Mouse (Mus musculus) thymus, adult 2 months (tissue): ENCODE measurements at regions not wholly inside any gene's neighbourhood (a gene's known extent, or its start where the extent isn't known, plus 50 kb on each side); places are given as distances from the start of the nearest gene placed in this dataset.

ENCODE experiments used
- CTCF ChIP-seq: fragments of 200-500 bp; IDR thresholded peaks from 2 replicates; pipeline ENCODE4 v1.5.1; 2012; ENCODE audit warnings: mild to moderate bottlenecking, control low read depth, low read length, moderate library complexity, borderline replicate concordance; ENCODE audit not compliant: control insufficient read depth, poor library complexity, insufficient read depth; ENCODE audit errors: extremely low read depth
- POLR2A ChIP-seq: fragments of 200-500 bp; IDR thresholded peaks from 2 replicates; pipeline ENCODE4 v1.6.1; 2012; ENCODE audit warnings: mild to moderate bottlenecking, low read length, control low read depth, moderate library complexity; ENCODE audit not compliant: control insufficient read depth, poor library complexity, insufficient read depth; ENCODE audit errors: extremely low read depth

DNA sequence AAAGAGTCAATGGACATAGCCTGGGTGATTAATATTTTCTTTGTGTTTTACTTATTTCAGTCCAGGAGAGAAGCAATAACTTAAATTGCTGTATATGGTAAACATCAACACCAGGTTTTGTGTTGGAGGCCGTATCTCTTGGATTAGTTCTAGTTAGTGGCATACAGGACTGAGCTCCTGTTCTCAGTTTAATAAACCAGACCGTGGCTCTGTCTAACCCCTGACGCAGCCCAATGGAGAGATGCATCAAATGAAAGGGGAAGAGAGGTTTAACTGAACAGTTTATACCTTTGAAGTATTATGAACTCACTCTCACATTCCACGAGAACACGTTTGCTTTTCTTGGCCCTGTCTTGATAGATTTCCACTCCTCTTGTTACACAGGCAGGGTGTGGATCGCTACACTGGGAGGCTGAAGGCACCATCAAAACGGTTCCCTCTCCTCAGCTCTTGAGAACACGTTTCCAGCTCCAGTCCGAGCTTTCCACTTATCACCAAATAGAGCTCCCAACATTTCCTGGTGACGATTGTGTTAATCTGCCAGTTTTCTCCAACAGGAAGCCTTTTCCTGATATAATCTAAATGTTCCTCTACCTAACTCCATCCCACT, 54.0 kb upstream of the Cerkl start:
- no peak for TF ChIP-seq POLR2A
- no peak for TF ChIP-seq CTCF
